Mouse (Mus musculus) megakaryocyte, embryonic 14.5 days (primary cell): ENCODE data around the gene Agrn.

Experiments used
- FLI1 ChIP-seq: IDR thresholded peaks from 2 replicates; pipeline ENCODE4 v1.6.1; 2012; ENCODE audit warnings: low read length, inconsistent platforms, mixed read lengths
- GATA1 ChIP-seq: IDR thresholded peaks from 3 replicates; pipeline ENCODE4 v1.6.1; 2012; ENCODE audit warnings: mixed read lengths, low read length, inconsistent platforms, borderline replicate concordance

GRCm38 (mm10) chr4:156203001-156203412 lies 5.7 kb upstream of the Agrn start, which contains the start of gene AW011738:
- TF ChIP-seq GATA1 (no peak), FLI1 (no peak)
